Mouse (Mus musculus): Measurements from ENCODE around the gene Dscam.

GRCm38 (mm10) chr16:96795431-96795830 is 375.1 kb downstream of the Dscam start:
- TF ChIP-seq CTCF (IDR thresholded peaks at IDR 0.05; ENCODE audit: extremely low read depth, insufficient read length, insufficient replicate concordance, low read depth, low read length) = peak; percentile 29; the same call in 1 of the 2 replicates
- no peak for TF ChIP-seq POLR2A (IDR thresholded peaks at IDR 0.05; ENCODE audit: low read depth, low read length)
